Mouse (Mus musculus) kidney, embryonic 15.5 days (tissue): ENCODE results near the gene Srsf5. TPM values are rescaled to one million over a fixed set of nuclear protein-coding genes. Genes with fewer than 3 reads are reported as not detected.
"Not testable (repeated sequence)": the region's sequence is repeated elsewhere in the genome, so short reads cannot be mapped to it uniquely, and the experiment has no call there.

Experiments used
- ATAC-seq: fragments of 200-750 bp; cut with Nextera tagmentation; replicated peaks from 2 replicates; pipeline ENCODE4 v1.8.0; 2017; ENCODE audit warnings: moderate TSS enrichment; ENCODE audit not compliant: low FRiP score
- H3K27ac ChIP-seq: fragments of 300-500 bp; sonication (generic); 2 replicates; pipeline ENCODE4 v1.5.1; 2015; ENCODE audit warnings: mild to moderate bottlenecking, inconsistent platforms
- H3K27me3 ChIP-seq: fragments of 300-500 bp; sonication (generic); 2 replicates; pipeline ENCODE4 v1.6.1; 2015; ENCODE audit warnings: inconsistent platforms
- H3K36me3 ChIP-seq: fragments of 300-500 bp; sonication (generic); 2 replicates; pipeline ENCODE4 v1.6.1; 2015; ENCODE audit warnings: inconsistent platforms
- H3K4me1 ChIP-seq: fragments of 300-500 bp; sonication (generic); 2 replicates; pipeline ENCODE4 v1.6.1; 2015; ENCODE audit warnings: inconsistent platforms
- H3K4me2 ChIP-seq: fragments of 300-500 bp; sonication (generic); 2 replicates; pipeline ENCODE4 v1.6.1; 2015; ENCODE audit warnings: moderate library complexity, mild to moderate bottlenecking, inconsistent platforms
- H3K4me3 ChIP-seq: fragments of 300-500 bp; sonication (generic); replicated peaks from 2 replicates; pipeline ENCODE4 v1.5.1; 2015; ENCODE audit warnings: mild to moderate bottlenecking, inconsistent platforms
- H3K9ac ChIP-seq: fragments of 300-500 bp; sonication (generic); 2 replicates; pipeline ENCODE4 v1.6.1; 2015; ENCODE audit warnings: mild to moderate bottlenecking, inconsistent platforms
- H3K9me3 ChIP-seq: fragments of 300-500 bp; sonication (generic); replicated peaks from 2 replicates; pipeline ENCODE4 v1.6.1; 2016; ENCODE audit warnings: inconsistent platforms
- WGBS: fragments of 180-500 bp; shearing (Covaris S2); methylation state at CpG from one replicate; pipeline ENCODE4 v1.1.7; 2015; ENCODE audit warnings: mixed read lengths; 5-methylcytosine and 5-hydroxymethylcytosine counted together
- polyA plus RNA-seq: library from polyadenylated mRNA; unstranded; fragments of >200 nt; fragmentation: Nextera tagmentation; extraction: Ambion mirVana; gene quantifications from 2 replicates; pipeline ENCODE4 v1.2.1, GENCODE M21; 2015

Srsf5 gene
- polyA plus RNA-seq, 1 experiment from 2014 or later = 593 TPM

- H3K4me3 ChIP-seq, H3K27ac ChIP-seq, H3K4me2 ChIP-seq, ATAC-seq, H3K9ac ChIP-seq, H3K27me3 ChIP-seq, H3K9me3 ChIP-seq: not testable (repeated sequence)
- 91% methylated on average over 16 of the region's 16 CpGs for WGBS
- peaks cover 34% of the 10 kb centered on the region for H3K4me1 ChIP-seq
- peaks cover 73% of the 10 kb centered on the region for H3K36me3 ChIP-seq
Observed at GRCm38 (mm10) chr12:80949603-80950002, 4.3 kb downstream of the Srsf5 start.

GRCm38 (mm10) chr12:80951640-80952219 is 6.4 kb downstream of the Srsf5 start:
- H3K36me3 ChIP-seq = peaks cover 90% of the 10 kb centered on the region
- no peaks in the 10 kb centered on the region for H3K9me3 ChIP-seq
- ATAC-seq = no peak
- no peak overlapping the region for H3K4me2 ChIP-seq
- H3K27me3 ChIP-seq = no peaks in the 10 kb centered on the region
- peaks cover 30% of the 10 kb centered on the region for H3K4me1 ChIP-seq
- H3K4me3 ChIP-seq = no peak overlapping the region
- 91% methylated on average over 3 of the region's 3 CpGs for WGBS
- H3K9ac ChIP-seq = no peak overlapping the region
- no peak overlapping the region for H3K27ac ChIP-seq

GRCm38 (mm10) chr12:80952526-80952925 is 7.2 kb downstream of the Srsf5 start:
- Histone ChIP-seq H3K36me3 (peaks cover 90% of the 10 kb centered on the region), H3K4me3 (no peak overlapping the region), H3K9me3 (no peaks in the 10 kb centered on the region), H3K4me2 (no peak overlapping the region), H3K27ac (no peak overlapping the region), H3K9ac (no peak overlapping the region), H3K4me1 (peaks cover 22% of the 10 kb centered on the region), H3K27me3 (no peaks in the 10 kb centered on the region)
- WGBS = 98% methylated on average over 1 of the region's 1 CpGs
- no peak for ATAC-seq

- H3K36me3 ChIP-seq = peaks cover 95% of the 10 kb centered on the region
- no peak overlapping the region for H3K4me2 ChIP-seq
- H3K4me3 ChIP-seq = no peak overlapping the region
- ATAC-seq = no peak
- no peaks in the 10 kb centered on the region for H3K9me3 ChIP-seq
- no peak overlapping the region for H3K9ac ChIP-seq
- H3K27me3 ChIP-seq = no peaks in the 10 kb centered on the region
- 0 out of 2 replicates have a peak, but pooled peaks cover 6% of the 10 kb centered on the region for H3K4me1 ChIP-seq
- H3K27ac ChIP-seq = no peak overlapping the region
- WGBS = 93% methylated on average over 3 of the region's 3 CpGs
Observed at GRCm38 (mm10) chr12:80956039-80956438, 10.7 kb downstream of the Srsf5 start.

- H3K27ac ChIP-seq = no peak overlapping the region
- no peak overlapping the region for H3K4me3 ChIP-seq
- no peak for ATAC-seq
- H3K4me2 ChIP-seq = no peak overlapping the region
- no peaks in the 10 kb centered on the region for H3K9me3 ChIP-seq
- no peak overlapping the region for H3K9ac ChIP-seq
- no peaks in the 10 kb centered on the region for H3K27me3 ChIP-seq
- WGBS = 80% methylated on average over 4 of the region's 4 CpGs
- 0 out of 2 replicates have a peak, but pooled peaks cover 2% of the 10 kb centered on the region for H3K4me1 ChIP-seq
- H3K36me3 ChIP-seq = peaks cover 81% of the 10 kb centered on the region
Observed at GRCm38 (mm10) chr12:80957961-80958360, 12.7 kb downstream of the Srsf5 start.

GRCm38 (mm10) chr12:80962566-80962965 is 17.3 kb downstream of the Srsf5 start:
- H3K9ac ChIP-seq = no peak overlapping the region
- H3K9me3 ChIP-seq = no peaks in the 10 kb centered on the region
- H3K27me3 ChIP-seq = no peaks in the 10 kb centered on the region
- 62% methylated on average over 4 of the region's 4 CpGs for WGBS
- H3K4me2 ChIP-seq = no peak overlapping the region
- H3K27ac ChIP-seq = no peak overlapping the region
- no peak for ATAC-seq
- peaks cover 35% of the 10 kb centered on the region for H3K36me3 ChIP-seq
- H3K4me1 ChIP-seq = no peaks in the 10 kb centered on the region
- H3K4me3 ChIP-seq = no peak overlapping the region

GRCm38 (mm10) chr12:80966059-80966838 is 20.9 kb downstream of the Srsf5 start:
- no peak overlapping the region for H3K9ac ChIP-seq
- H3K4me1 ChIP-seq = no peaks in the 10 kb centered on the region
- H3K4me2 ChIP-seq = no peak overlapping the region
- H3K36me3 ChIP-seq = 0 out of 2 replicates have a peak, but pooled peaks cover 4% of the 10 kb centered on the region
- H3K9me3 ChIP-seq = no peaks in the 10 kb centered on the region
- H3K4me3 ChIP-seq = no peak overlapping the region
- 67% methylated on average over 11 of the region's 11 CpGs for WGBS
- H3K27ac ChIP-seq = peak overlapping the region; percentile 41; the same call in 1 of the 2 replicates
- no peaks in the 10 kb centered on the region for H3K27me3 ChIP-seq
- 0 out of 2 replicates have a peak, but pooled peaks have one; percentile 46 for ATAC-seq

- ATAC-seq = no peak
- H3K4me2 ChIP-seq = no peak overlapping the region
- 90% methylated on average over 9 of the region's 9 CpGs for WGBS
- H3K27me3 ChIP-seq = no peaks in the 10 kb centered on the region
- no peak overlapping the region for H3K9ac ChIP-seq
- H3K4me1 ChIP-seq = no peaks in the 10 kb centered on the region
- no peaks in the 10 kb centered on the region for H3K9me3 ChIP-seq
- no peak overlapping the region for H3K27ac ChIP-seq
- no peak overlapping the region for H3K4me3 ChIP-seq
- H3K36me3 ChIP-seq = no peaks in the 10 kb centered on the region
Observed at GRCm38 (mm10) chr12:80967918-80968317, 22.6 kb downstream of the Srsf5 start.

- 87% methylated on average over 5 of the region's 5 CpGs for WGBS
- no peak within 1 kb of the TSS for H3K4me2 ChIP-seq
- H3K27me3 ChIP-seq = no peaks in the 10 kb centered on the region
- no peak within 1 kb of the TSS for H3K4me3 ChIP-seq
- H3K9ac ChIP-seq = no peak within 1 kb of the TSS
- H3K9me3 ChIP-seq = no peaks in the 10 kb centered on the region
- no peak for ATAC-seq
- H3K4me1 ChIP-seq = no peaks in the 10 kb centered on the region
- no peaks in the 10 kb centered on the region for H3K36me3 ChIP-seq
- no peak within 1 kb of the TSS for H3K27ac ChIP-seq
Observed at GRCm38 (mm10) chr12:80968605-80969004, 23.3 kb downstream of the Srsf5 start, which contains the start of gene Slc10a1. TSS of gene Slc10a1 (minus strand) at chr12:80968705.

- Histone ChIP-seq H3K9me3 (no peaks in the 10 kb centered on the region), H3K27ac (no peak overlapping the region), H3K4me2 (no peak overlapping the region), H3K9ac (no peak overlapping the region), H3K4me3 (no peak overlapping the region), H3K4me1 (no peaks in the 10 kb centered on the region), H3K36me3 (no peaks in the 10 kb centered on the region), H3K27me3 (no peaks in the 10 kb centered on the region)
- no peak for ATAC-seq
- WGBS = 75% methylated on average over 8 of the region's 8 CpGs
Observed at GRCm38 (mm10) chr12:80970181-80970705, 24.9 kb downstream of the Srsf5 start.

- Histone ChIP-seq H3K36me3 (no peaks in the 10 kb centered on the region), H3K9ac (no peak overlapping the region), H3K4me1 (no peaks in the 10 kb centered on the region), H3K27me3 (no peaks in the 10 kb centered on the region), H3K27ac (no peak overlapping the region), H3K4me3 (no peak overlapping the region), H3K4me2 (no peak overlapping the region), H3K9me3 (no peaks in the 10 kb centered on the region)
- 20% methylated on average over 3 of the region's 3 CpGs for WGBS
- ATAC-seq = no peak
Observed at GRCm38 (mm10) chr12:80971756-80972155, 26.5 kb downstream of the Srsf5 start.

GRCm38 (mm10) chr12:80975939-80976671 is 30.8 kb downstream of the Srsf5 start:
- Histone ChIP-seq H3K36me3 (no peaks in the 10 kb centered on the region), H3K4me2 (no peak overlapping the region), H3K27me3 (no peaks in the 10 kb centered on the region), H3K9me3 (no peaks in the 10 kb centered on the region), H3K4me1 (no peaks in the 10 kb centered on the region), H3K9ac (no peak overlapping the region), H3K27ac (no peak overlapping the region), H3K4me3 (no peak overlapping the region)
- ATAC-seq = no peak
- WGBS = 84% methylated on average over 11 of the region's 11 CpGs
